Mouse (Mus musculus) testis, adult 2 months (tissue): ENCODE measurements around the gene Spata5. TPM values are rescaled to one million over a fixed set of nuclear protein-coding genes. Genes with fewer than 3 reads are reported as not detected.

Experiments used
- H3K27ac ChIP-seq: fragments of 200-500 bp; 2 replicates; pipeline ENCODE4 v1.5.1; 2012; ENCODE audit warnings: low read depth, low read length; ENCODE audit not compliant: control insufficient read depth, insufficient read depth
- H3K27me3 ChIP-seq: fragments of 200-500 bp; 2 replicates; pipeline ENCODE4 v1.6.1; 2012; ENCODE audit warnings: mild to moderate bottlenecking, low read length, moderate library complexity; ENCODE audit not compliant: control insufficient read depth, insufficient read depth
- H3K36me3 ChIP-seq: fragments of 200-500 bp; 2 replicates; pipeline ENCODE4 v1.6.1; 2012; ENCODE audit warnings: mild to moderate bottlenecking, low read length; ENCODE audit not compliant: control insufficient read depth, insufficient read depth
- H3K4me1 ChIP-seq: fragments of 200-500 bp; 2 replicates; pipeline ENCODE4 v1.6.1; 2012; ENCODE audit warnings: low read length; ENCODE audit not compliant: control insufficient read depth, insufficient read depth
- H3K4me3 ChIP-seq: fragments of 200-500 bp; 2 replicates; pipeline ENCODE4 v1.5.1; 2012; ENCODE audit warnings: low read depth, mild to moderate bottlenecking, low read length, moderate library complexity, mixed read lengths; ENCODE audit not compliant: control insufficient read depth
- CTCF ChIP-seq: fragments of 200-500 bp; IDR thresholded peaks from 2 replicates; pipeline ENCODE4 v1.5.1; 2012; ENCODE audit warnings: low read depth, mild to moderate bottlenecking, inconsistent platforms, low read length, moderate library complexity; ENCODE audit not compliant: control insufficient read depth, insufficient read depth, insufficient replicate concordance
- POLR2A ChIP-seq: fragments of 200-500 bp; IDR thresholded peaks from 2 replicates; pipeline ENCODE4 v1.6.1; 2012; ENCODE audit warnings: low read depth, mild to moderate bottlenecking, inconsistent platforms, low read length, moderate library complexity; ENCODE audit not compliant: control insufficient read depth
- polyA plus RNA-seq: library from polyadenylated mRNA; depleted of rRNA; stranded (reverse); fragments of >200 nt; gene quantifications from 2 replicates; pipeline ENCODE4 v1.2.3, GENCODE M21; 2012

Gene Spata5
- polyA plus RNA-seq, 1 experiment = 16.3 TPM

DNA sequence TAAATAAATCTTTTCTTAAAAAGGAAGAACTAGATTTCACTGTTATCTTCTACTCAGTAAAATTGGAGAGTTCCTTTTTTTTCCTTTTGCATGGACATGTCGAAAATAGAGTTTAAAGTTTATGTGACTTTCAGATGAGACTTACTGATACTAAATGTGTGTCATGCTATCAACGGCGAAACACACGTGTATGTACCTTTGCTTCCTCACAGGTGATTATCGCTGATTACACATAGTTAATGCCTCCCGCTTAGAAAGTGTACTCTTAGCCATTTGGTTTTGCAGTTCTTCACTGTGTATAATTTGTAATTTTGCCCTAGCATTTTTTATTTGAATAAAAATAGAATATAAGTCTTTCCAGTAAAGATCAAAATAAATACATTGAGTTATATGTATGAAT, 146.4 kb downstream of the Spata5 start:
- Histone ChIP-seq H3K4me1 (no peaks in the 10 kb centered on the region), H3K4me3 (no peak overlapping the region), H3K27me3 (no peaks in the 10 kb centered on the region), H3K27ac (no peak overlapping the region), H3K36me3 (no peaks in the 10 kb centered on the region)
- TF ChIP-seq POLR2A (no peak), CTCF (no peak)

DNA sequence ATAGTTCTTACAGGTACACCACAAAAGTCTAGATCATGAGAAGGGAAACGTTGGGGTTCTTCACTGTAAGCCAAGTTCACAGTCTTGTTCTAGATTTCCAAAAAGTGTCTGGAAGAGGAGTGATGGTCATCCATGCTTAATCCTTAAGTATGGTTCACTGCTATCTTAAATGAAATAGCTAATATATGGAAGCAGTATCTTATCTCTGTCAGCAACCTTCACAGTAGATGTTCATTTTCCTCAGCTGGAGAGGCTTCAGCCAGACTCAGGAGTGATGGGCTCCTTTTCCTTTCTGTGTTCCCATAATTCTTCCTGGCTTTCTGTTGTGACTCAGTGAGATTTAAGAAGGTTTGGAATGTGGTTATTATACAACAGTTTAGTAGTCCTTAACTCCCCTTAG, 147.8 kb downstream of the Spata5 start:
- no peak overlapping the region for H3K4me3 ChIP-seq
- H3K36me3 ChIP-seq = no peaks in the 10 kb centered on the region
- no peak overlapping the region for H3K27ac ChIP-seq
- no peaks in the 10 kb centered on the region for H3K27me3 ChIP-seq
- TF ChIP-seq POLR2A (no peak), CTCF (no peak)
- H3K4me1 ChIP-seq = no peaks in the 10 kb centered on the region

DNA sequence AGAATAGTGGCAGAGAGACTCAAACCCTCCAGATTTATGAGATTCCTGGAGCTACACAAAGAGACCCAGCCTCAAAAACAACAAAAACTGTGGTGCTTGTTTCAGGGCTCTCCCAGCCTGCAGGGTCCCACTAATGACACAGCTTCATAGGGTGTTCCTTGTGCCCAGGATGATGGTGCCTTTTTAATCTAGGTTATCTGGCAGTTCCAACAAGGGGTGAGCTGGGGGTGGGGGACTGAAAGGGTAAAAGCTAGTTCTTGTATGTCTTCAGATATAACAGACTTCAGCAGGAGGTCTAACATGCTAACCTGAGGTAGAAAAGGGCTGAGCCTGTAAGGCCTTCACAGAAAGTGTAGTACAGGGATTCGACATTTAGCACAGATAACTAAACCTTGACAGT, 149.1 kb downstream of the Spata5 start:
- Histone ChIP-seq H3K27ac (no peak overlapping the region), H3K4me3 (no peak overlapping the region), H3K4me1 (no peaks in the 10 kb centered on the region), H3K36me3 (no peaks in the 10 kb centered on the region), H3K27me3 (no peaks in the 10 kb centered on the region)
- TF ChIP-seq CTCF (no peak), POLR2A (no peak)

DNA sequence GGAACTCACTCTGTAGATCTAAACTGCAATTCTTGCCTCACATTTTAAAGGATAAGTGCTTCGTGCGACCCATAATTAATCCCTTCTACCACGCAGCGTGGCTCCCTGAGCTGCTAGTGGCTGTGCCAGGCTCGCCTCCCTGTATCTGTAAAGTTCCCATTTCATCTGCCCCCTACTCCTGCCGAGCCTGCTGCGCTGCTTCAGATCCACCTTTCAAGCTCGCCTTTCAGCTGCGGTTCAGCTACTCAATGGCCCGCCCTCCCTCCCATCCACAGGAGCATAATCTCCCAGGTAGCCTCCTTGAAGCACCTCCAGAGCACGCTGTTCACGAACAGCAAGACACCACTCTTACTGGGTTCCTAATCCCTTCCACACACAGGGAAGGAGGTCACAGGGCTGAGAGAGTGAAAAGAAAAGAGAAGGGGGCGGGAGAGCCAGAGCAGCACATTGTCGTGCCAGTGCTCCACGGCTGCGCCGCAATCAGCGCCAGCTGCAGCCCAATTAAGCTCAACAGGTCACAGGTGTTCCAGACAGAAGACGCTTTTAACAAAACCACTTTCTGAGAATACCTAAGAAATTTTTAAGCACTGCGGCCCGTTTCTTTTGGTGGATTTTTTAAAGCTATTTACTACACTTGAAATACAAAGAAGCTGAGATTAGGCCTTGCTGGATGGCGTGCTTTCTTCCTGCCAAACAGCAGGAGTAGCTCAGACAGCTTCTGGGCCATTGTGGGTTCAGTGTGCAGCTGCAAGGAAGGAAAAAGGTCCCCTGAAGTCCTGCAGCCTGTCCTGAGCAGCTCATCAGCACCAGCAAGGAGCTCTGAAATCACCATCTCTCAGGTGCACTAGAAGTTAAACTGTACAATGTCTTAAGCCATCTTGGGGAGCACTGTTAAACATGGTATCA, 150.2 kb downstream of the Spata5 start:
- H3K27me3 ChIP-seq = no peaks in the 10 kb centered on the region
- H3K4me1 ChIP-seq = no peaks in the 10 kb centered on the region
- TF ChIP-seq POLR2A = no peak
- H3K36me3 ChIP-seq = no peaks in the 10 kb centered on the region
- no peak overlapping the region for H3K27ac ChIP-seq
- no peak overlapping the region for H3K4me3 ChIP-seq

DNA sequence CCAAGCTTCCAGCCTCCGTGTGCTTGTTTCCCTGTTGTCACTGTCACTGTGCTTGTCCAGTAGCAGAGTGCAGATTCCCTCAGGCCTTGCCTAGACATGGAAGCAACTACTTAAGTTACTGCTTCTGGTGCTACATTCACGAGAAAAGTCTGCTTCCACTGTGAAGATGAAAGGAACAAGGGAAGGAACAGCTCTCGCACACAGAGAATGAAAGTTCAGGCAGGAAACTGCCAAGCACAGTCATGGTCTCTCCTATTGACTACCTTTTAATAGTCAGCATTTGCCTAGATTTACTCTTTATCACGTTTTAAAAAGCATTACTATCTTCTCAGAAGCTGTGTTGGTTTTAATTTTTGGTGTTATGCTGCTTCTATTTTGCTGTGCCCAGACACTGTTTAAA, 151.9 kb downstream of the Spata5 start:
- H3K4me3 ChIP-seq = no peak overlapping the region
- no peaks in the 10 kb centered on the region for H3K36me3 ChIP-seq
- no peak overlapping the region for H3K27ac ChIP-seq
- no peaks in the 10 kb centered on the region for H3K4me1 ChIP-seq
- H3K27me3 ChIP-seq = no peaks in the 10 kb centered on the region
- no peak for TF ChIP-seq CTCF
- TF ChIP-seq POLR2A = no peak

DNA sequence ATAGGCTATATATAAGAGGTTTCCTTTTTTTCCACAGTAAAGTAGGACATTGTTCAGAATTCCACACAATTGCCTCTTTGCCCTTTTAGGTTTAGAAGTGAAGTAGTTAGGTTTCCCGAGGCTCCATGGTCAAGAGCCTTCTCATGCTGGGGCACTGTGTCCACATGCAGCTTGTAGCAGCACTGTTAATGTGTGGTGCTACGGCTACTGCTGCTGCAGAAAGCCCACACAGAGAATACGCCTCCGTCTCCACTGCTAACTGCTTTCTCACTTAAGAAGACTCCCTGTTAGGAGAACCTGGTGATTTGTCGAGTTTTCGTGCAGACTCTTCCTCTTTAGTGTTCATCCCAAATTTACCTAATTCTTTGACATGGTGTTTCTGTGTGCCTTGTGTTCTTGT, 152.4 kb downstream of the Spata5 start:
- Histone ChIP-seq H3K27ac (no peak overlapping the region), H3K36me3 (no peaks in the 10 kb centered on the region), H3K27me3 (no peaks in the 10 kb centered on the region), H3K4me3 (no peak overlapping the region), H3K4me1 (no peaks in the 10 kb centered on the region)
- TF ChIP-seq POLR2A (no peak), CTCF (no peak)

DNA sequence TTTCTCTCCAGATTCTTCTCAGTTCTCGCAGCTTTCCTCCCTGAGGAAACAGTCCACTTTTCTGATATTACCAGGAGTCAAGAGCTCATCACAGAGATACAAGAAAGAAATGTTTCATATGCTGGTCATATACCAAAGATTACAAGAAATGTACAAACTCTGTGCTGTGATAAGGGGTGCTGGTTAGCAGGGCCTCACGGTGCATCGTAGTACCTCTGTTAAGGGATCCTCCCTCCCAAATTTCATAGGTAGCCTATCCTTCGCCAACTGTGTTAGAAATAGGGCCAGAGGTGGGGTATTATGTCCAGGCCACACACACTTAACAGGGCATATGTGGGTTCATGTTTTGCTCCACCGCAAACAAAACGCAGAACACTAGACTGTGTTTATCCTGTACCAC, 157.1 kb downstream of the Spata5 start:
- H3K4me3 ChIP-seq = no peak overlapping the region
- H3K36me3 ChIP-seq = no peaks in the 10 kb centered on the region
- TF ChIP-seq CTCF = no peak
- TF ChIP-seq POLR2A = no peak
- no peaks in the 10 kb centered on the region for H3K4me1 ChIP-seq
- no peaks in the 10 kb centered on the region for H3K27me3 ChIP-seq
- H3K27ac ChIP-seq = no peak overlapping the region
